ENCODE assay signal across 22 mouse cellular contexts in genomic region chr11:106590143-106590542, GRCm38 (mm10). TPM values are rescaled to one million over a fixed set of nuclear protein-coding genes. Genes with fewer than 3 reads are reported as not detected.
DNase-seq lines count a peak whose midpoint lies in the region; ATAC-seq and TF ChIP-seq lines count a peak whose summit lies in the region.
"Had no signal": no experiment of that assay in that cellular context is flagged by ENCODE, and none has a peak within 500 bp of the region (broad histone marks: within the 10 kb centered on the region; RNA-seq: fewer than 3 reads in every experiment).

No protein-coding gene starts in this region.

- TF ChIP-seq CTCF in hindbrain, postnatal 0 days (IDR thresholded peaks at IDR 0.05; ENCODE audit: low read depth), result no peak

- no peak overlapping the region for H3K4me3 ChIP-seq in heart, embryonic 10.5 days
- no peak overlapping the region for H3K4me3 ChIP-seq in midbrain, embryonic 11.5 days (ENCODE audit: low read depth, low read length)
- H3K4me3 ChIP-seq in midbrain, embryonic 13.5 days (replicated peaks), result no peak overlapping the region
- no peak overlapping the region for H3K4me3 ChIP-seq in hindbrain, postnatal 0 days (ENCODE audit: low read length)
- H3K4me3 ChIP-seq: embryonic facial prominence, embryonic 13.5 days; forebrain, embryonic 10.5 days; forebrain, embryonic 13.5 days; heart, embryonic 13.5 days; hindbrain, embryonic 12.5 days; hindbrain, embryonic 15.5 days; intestine, embryonic 15.5 days had no signal

- no peak overlapping the region for H3K4me2 ChIP-seq in midbrain, embryonic 11.5 days
- no peak overlapping the region for H3K4me2 ChIP-seq in midbrain, embryonic 13.5 days (replicated peaks)
- no peak overlapping the region for H3K4me2 ChIP-seq in hindbrain, postnatal 0 days (ENCODE audit: low read depth, low read length)
- H3K4me2 ChIP-seq: embryonic facial prominence, embryonic 13.5 days; forebrain, embryonic 13.5 days; heart, embryonic 13.5 days; hindbrain, embryonic 12.5 days; hindbrain, embryonic 15.5 days; intestine, embryonic 15.5 days had no signal

- no peak overlapping the region for H3K9ac ChIP-seq in midbrain, embryonic 11.5 days (ENCODE audit: low read length)
- H3K9ac ChIP-seq in midbrain, embryonic 13.5 days (replicated peaks), result no peak overlapping the region
- no peak overlapping the region for H3K9ac ChIP-seq in hindbrain, postnatal 0 days (replicated peaks; ENCODE audit: low read length)
- H3K9ac ChIP-seq: embryonic facial prominence, embryonic 13.5 days; forebrain, embryonic 13.5 days; heart, embryonic 13.5 days; hindbrain, embryonic 12.5 days; hindbrain, embryonic 15.5 days; intestine, embryonic 15.5 days had no signal

- H3K9me3 ChIP-seq in heart, embryonic 10.5 days, result no peaks in the 10 kb centered on the region
- H3K9me3 ChIP-seq in midbrain, embryonic 11.5 days (ENCODE audit: control insufficient read depth, low read length), result no peaks in the 10 kb centered on the region
- H3K9me3 ChIP-seq in midbrain, embryonic 13.5 days, result no peaks in the 10 kb centered on the region
- no peaks in the 10 kb centered on the region for H3K9me3 ChIP-seq in hindbrain, postnatal 0 days (ENCODE audit: low read length)
- H3K9me3 ChIP-seq: embryonic facial prominence, embryonic 13.5 days; forebrain, embryonic 10.5 days; forebrain, embryonic 13.5 days; heart, embryonic 13.5 days; hindbrain, embryonic 12.5 days; hindbrain, embryonic 15.5 days; intestine, embryonic 15.5 days had no signal

- no peaks in the 10 kb centered on the region for H3K27me3 ChIP-seq in heart, embryonic 10.5 days (ENCODE audit: insufficient read depth, poor library complexity, severe bottlenecking)
- no peaks in the 10 kb centered on the region for H3K27me3 ChIP-seq in midbrain, embryonic 11.5 days (ENCODE audit: control insufficient read depth, insufficient read depth, low read length)
- H3K27me3 ChIP-seq in midbrain, embryonic 13.5 days, result no peaks in the 10 kb centered on the region
- H3K27me3 ChIP-seq in hindbrain, postnatal 0 days (ENCODE audit: insufficient read depth, low read length), result no peaks in the 10 kb centered on the region
- H3K27me3 ChIP-seq: embryonic facial prominence, embryonic 13.5 days; forebrain, embryonic 13.5 days; heart, embryonic 13.5 days; hindbrain, embryonic 12.5 days; hindbrain, embryonic 15.5 days; intestine, embryonic 15.5 days had no signal

- H3K36me3 ChIP-seq in heart, embryonic 10.5 days, result peaks cover 9% of the 10 kb centered on the region; the same call in 1 of the 2 replicates
- H3K36me3 ChIP-seq in midbrain, embryonic 11.5 days (ENCODE audit: control insufficient read depth, insufficient read depth, low read length), result no peaks in the 10 kb centered on the region
- no peaks in the 10 kb centered on the region for H3K36me3 ChIP-seq in midbrain, embryonic 13.5 days
- no peaks in the 10 kb centered on the region for H3K36me3 ChIP-seq in hindbrain, postnatal 0 days (ENCODE audit: insufficient read depth, low read length)
- H3K36me3 ChIP-seq: forebrain, embryonic 10.5 days; hindbrain, embryonic 12.5 days; intestine, embryonic 15.5 days had no signal

- intact Hi-C loops in heart, postnatal 36 days (cut with DNase I), result no loop called here

- WGBS in heart, embryonic 10.5 days, result 45% methylated on average over 5 of the region's 5 CpGs
- 44% methylated on average over 5 of the region's 5 CpGs for WGBS in midbrain, embryonic 11.5 days
- WGBS in midbrain, embryonic 13.5 days, result 46% methylated on average over 5 of the region's 5 CpGs
- WGBS in hindbrain, postnatal 0 days, result 47% methylated on average over 5 of the region's 5 CpGs

- peak overlapping the region; percentile 29; the same call in 1 of the 2 replicates for H3K27ac ChIP-seq in heart, embryonic 10.5 days
- H3K27ac ChIP-seq in midbrain, embryonic 11.5 days (ENCODE audit: low read depth, low read length), result no peak overlapping the region
- H3K27ac ChIP-seq in midbrain, embryonic 13.5 days, result no peak overlapping the region
- H3K27ac ChIP-seq in hindbrain, postnatal 0 days, result no peak overlapping the region
- H3K27ac ChIP-seq: embryonic facial prominence, embryonic 13.5 days; forebrain, embryonic 10.5 days; forebrain, embryonic 13.5 days; hindbrain, embryonic 12.5 days; hindbrain, embryonic 15.5 days; intestine, embryonic 15.5 days had no signal

- DNase-seq in embryo, embryonic 10 days (ENCODE audit: low spot score), result peak; percentile 33
- DNase-seq in embryo, embryonic 9.5 days (ENCODE audit: extremely low spot score), result no peak
- no peak for DNase-seq in heart, embryonic 10.5 days (ENCODE audit: low spot score)
- DNase-seq in heart, postnatal 36 days, result no peak
- DNase-seq in midbrain, embryonic 11.5 days (ENCODE audit: low spot score, missing footprints), result peak; percentile 62
- no peak for DNase-seq in hindbrain, postnatal 0 days (ENCODE audit: low spot score)
- DNase-seq: adrenal gland, postnatal 10 days; adrenal gland, postnatal 36 days; cerebellum, adult 9-10 months; cerebellum, postnatal 14 days; gastrocnemius, postnatal 25 days; heart, adult 18-20 months; heart, postnatal 14 days had no signal

- peaks cover 39% of the 10 kb centered on the region for H3K4me1 ChIP-seq in heart, embryonic 10.5 days
- H3K4me1 ChIP-seq in midbrain, embryonic 11.5 days (ENCODE audit: control insufficient read depth, insufficient read depth, low read length), result no peaks in the 10 kb centered on the region
- no peaks in the 10 kb centered on the region; the same call in 1 of the 2 replicates for H3K4me1 ChIP-seq in midbrain, embryonic 13.5 days (replicated peaks)
- H3K4me1 ChIP-seq in hindbrain, postnatal 0 days (ENCODE audit: insufficient read depth, low read length), result no peaks in the 10 kb centered on the region
- H3K4me1 ChIP-seq: forebrain, embryonic 13.5 days had no signal

- no peak for ATAC-seq in midbrain, embryonic 11.5 days (ENCODE audit: low FRiP score)
- ATAC-seq in midbrain, embryonic 13.5 days, result no peak
- no peak for ATAC-seq in hindbrain, postnatal 0 days
- ATAC-seq: forebrain, embryonic 13.5 days; forebrain, embryonic 16.5 days; intestine, embryonic 15.5 days had no signal

RNA-seq across cellular contexts. Expression of gene Tex2, which starts 23.1 kb away (rescaled TPM):
- polyA plus RNA-seq in heart, embryonic 10.5 days (2016; fragmentation: Nextera tagmentation; extraction: Ambion mirVana), result 12.5 and 17.9 TPM in 2 replicates
- 10 to 100 TPM; 40.1 to 42.1 TPM for total RNA-seq in heart, postnatal 36 days (2021)
- 9.9 and 10.8 TPM in 2 replicates for polyA plus RNA-seq in midbrain, embryonic 11.5 days (2014; fragmentation: Nextera tagmentation; extraction: Ambion mirVana)
- polyA plus RNA-seq in midbrain, embryonic 13.5 days (2015; fragmentation: Nextera tagmentation; extraction: Ambion mirVana), result 17.7 and 18.3 TPM in 2 replicates
- total RNA-seq in hindbrain, postnatal 0 days (2014; rRNA removed), result 46.2 and 60.5 TPM in 2 replicates
- polyA plus RNA-seq in hindbrain, postnatal 0 days (2015; fragmentation: Nextera tagmentation; extraction: Ambion mirVana), result 30.0 and 30.8 TPM in 2 replicates

Comparison
In these comparisons a context has a peak if more than half of its experiments do, and no peak if none do; other contexts are left out.
1. DNase-seq: peak in embryo, embryonic 10 days (single experiment) and midbrain, embryonic 11.5 days (single experiment); none in embryo, embryonic 9.5 days (single experiment), heart, embryonic 10.5 days (single experiment), heart, postnatal 36 days (0 of 2) and hindbrain, postnatal 0 days (single experiment).